Mouse (Mus musculus): Measurements from ENCODE around the gene Hebp1.
A peak's percentile ranks its signal among the peaks of the same experiment; 100 is the strongest.

The Hebp1 gene

GRCm38 (mm10) chr6:135107014-135107413 is 90.8 kb downstream of the Hebp1 start:
- DNase-seq = no peak

DNA sequence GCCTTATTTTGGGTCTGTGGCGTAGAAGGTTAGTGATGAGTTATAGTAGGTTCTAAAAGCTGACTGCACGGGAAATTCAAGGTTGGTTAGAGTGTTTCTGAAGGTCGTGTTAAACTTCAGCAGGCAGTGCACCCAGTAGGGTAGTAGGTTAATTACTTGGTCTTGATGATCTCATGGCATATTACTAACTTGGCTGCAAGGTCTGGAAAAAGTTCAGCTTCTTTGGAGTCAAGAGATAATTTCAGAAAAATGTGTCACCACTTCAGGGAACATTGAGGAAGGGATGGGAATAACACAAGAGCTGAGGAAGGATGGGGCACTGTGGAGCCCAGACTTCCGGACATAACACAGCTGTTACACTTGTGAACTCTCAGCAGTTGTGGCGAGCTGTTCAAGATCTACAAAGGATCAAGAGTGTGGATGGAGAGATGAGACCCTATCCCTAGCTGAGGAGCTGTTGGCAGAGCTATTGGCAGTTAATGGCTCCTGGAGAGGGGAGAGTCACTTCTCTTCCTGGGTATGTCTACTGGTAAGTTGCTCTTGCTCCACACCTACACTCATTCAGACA is 95.0 kb downstream of the Hebp1 start:
- peak; percentile 21 for DNase-seq

GRCm38 (mm10) chr6:135100787-135101472 is 96.9 kb downstream of the Hebp1 start:
- DNase-seq = no peak

DNA sequence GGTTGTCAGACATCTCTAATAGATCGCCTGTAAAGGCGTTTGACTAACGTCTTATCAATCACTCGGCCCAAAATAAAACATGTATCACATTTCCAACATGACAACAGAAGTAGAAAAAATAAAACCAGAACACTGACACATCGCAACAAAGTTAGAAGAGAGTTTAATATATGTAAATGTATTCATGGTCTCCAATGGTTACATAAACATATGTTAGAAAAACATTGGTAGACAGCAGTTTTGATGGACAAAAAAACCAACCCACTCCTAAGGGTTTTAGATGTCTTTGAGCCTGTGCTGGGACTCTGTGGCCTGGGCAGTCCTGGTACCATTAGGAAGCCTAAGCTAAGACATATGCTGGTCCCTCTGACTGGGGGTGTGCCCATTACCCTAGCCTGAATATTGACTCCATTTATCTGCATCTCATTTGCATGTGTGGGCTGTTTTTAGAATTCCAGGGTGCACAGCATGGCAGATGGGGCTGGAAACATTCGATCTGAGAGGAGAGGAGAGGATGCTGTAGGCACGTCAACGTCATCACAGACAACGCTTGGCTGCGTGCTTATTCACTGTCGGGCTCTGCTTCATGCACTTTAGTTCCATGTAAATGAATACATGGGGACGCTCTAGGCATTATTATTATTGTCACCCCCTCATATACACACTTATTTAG is 104.9 kb downstream of the Hebp1 start:
- no peak for DNase-seq

DNA sequence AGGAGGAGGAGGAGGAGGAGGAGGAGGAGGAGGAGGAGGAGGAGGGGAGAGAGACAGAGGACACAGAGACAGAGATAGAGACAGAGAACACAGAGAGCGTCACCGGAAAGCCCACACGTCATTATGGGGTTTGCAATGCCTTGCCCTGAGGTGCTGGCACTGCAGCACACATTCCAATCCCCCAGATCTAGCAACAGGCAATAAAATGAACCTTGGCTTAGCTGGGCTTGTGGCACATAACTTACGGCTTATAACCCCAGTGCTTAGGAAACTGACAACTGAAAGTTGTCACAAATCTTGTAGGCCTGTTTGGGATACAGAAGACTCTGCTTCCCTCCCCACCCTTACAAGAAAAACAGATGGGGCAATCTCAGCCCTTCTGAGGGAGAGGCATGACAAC is 107.2 kb downstream of the Hebp1 start:
- peak; percentile 21 for DNase-seq

- peak; percentile 64 for DNase-seq
Observed at GRCm38 (mm10) chr6:135089786-135090185, 108.0 kb downstream of the Hebp1 start.

DNA sequence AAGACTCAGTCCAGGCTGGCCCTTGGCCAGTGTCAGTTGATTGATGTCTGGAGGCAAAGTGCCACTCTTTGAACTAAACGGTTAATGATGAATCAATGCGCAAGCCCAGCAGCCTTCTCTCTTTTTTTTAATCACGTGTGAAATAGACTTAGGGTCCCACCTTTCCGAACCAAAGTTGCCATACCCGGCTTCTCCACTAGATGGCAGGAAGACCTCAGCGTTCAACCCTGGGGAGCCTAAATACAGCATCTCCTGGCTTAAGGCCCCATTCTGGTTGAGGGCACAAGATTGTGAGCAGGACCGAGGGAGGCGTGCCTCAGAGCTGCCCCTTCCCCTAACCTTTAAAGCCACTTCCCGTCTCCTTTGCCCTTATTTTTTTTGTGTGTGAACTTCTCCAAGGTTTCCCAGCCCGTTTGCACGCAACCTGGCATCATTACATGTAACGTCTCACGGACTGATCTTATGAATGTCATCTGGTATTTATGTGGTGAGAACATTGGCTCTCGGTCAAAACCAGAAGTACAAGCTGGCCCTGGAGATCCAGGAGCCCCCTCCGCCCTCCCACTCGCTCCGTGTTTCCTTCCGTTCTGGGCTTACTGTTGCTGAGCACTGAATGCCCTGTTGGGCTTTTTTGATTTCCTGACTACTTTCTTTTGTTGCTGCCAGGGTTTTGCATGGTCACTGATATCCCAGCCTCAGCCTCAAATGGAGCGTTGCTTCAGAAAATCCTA is 109.9 kb downstream of the Hebp1 start:
- peak; percentile 88 for DNase-seq

Data from lung, postnatal 10 days (tissue).